Mouse (Mus musculus): ENCODE data around the gene Car14. TPM values are rescaled to one million over a fixed set of nuclear protein-coding genes. Genes with fewer than 3 reads are reported as not detected.
A peak's percentile ranks its signal among the peaks of the same experiment; 100 is the strongest.

Car14 gene
- polyA plus RNA-seq, 1 experiment from 2014 or later: 22.5 TPM

DNA sequence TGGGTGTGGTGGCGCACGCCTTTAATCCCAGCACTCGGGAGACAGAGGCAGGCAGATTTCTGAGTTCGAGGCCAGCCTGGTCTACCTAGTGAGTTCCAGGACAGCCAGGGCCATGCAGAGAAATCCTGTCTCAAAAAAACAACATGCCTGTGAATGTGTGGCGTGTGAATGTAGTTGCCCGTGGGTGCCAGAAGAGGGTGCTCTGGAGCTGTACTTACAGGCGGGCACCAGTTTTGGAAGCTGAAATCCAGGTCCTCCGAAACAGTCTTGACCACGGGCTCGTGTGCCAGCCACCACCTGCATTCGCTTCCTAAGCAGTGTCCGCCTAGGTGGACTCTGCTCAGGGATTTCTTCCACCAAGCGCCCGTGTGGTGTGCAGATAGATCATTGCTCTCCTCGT is 34.3 kb upstream of the Car14 start:
- H3K27ac ChIP-seq (ENCODE audit: low read length): no peak overlapping the region
- H3K27me3 ChIP-seq (ENCODE audit: insufficient read depth, low read length): no peaks in the 10 kb centered on the region
- no peaks in the 10 kb centered on the region for H3K9me3 ChIP-seq (ENCODE audit: low read length)
- H3K36me3 ChIP-seq (ENCODE audit: insufficient read depth, low read length): peaks cover 76% of the 10 kb centered on the region
- no peak for ATAC-seq (ENCODE audit: low FRiP score, low TSS enrichment)
- no peak overlapping the region for H3K9ac ChIP-seq (replicated peaks; ENCODE audit: low read length)
- no peak overlapping the region for H3K4me2 ChIP-seq (replicated peaks; ENCODE audit: low read depth, low read length)
- no peaks in the 10 kb centered on the region; the same call in 1 of the 2 replicates for H3K4me1 ChIP-seq (ENCODE audit: insufficient read depth, low read length)
- H3K4me3 ChIP-seq (ENCODE audit: low read length): no peak overlapping the region
- 96% methylated on average over 15 of the region's 15 CpGs for WGBS

- H3K4me3 ChIP-seq (ENCODE audit: low read length): no peak overlapping the region
- 93% methylated on average over 8 of the region's 8 CpGs for WGBS
- no peak overlapping the region for H3K27ac ChIP-seq (ENCODE audit: low read length)
- H3K4me1 ChIP-seq (ENCODE audit: insufficient read depth, low read length): no peaks in the 10 kb centered on the region; the same call in 1 of the 2 replicates
- H3K27me3 ChIP-seq (ENCODE audit: insufficient read depth, low read length): no peaks in the 10 kb centered on the region
- ATAC-seq (ENCODE audit: low FRiP score, low TSS enrichment): no peak
- peaks cover 79% of the 10 kb centered on the region for H3K36me3 ChIP-seq (ENCODE audit: insufficient read depth, low read length)
- no peaks in the 10 kb centered on the region for H3K9me3 ChIP-seq (ENCODE audit: low read length)
- H3K4me2 ChIP-seq (replicated peaks; ENCODE audit: low read depth, low read length): no peak overlapping the region
- H3K9ac ChIP-seq (replicated peaks; ENCODE audit: low read length): no peak overlapping the region
Observed at GRCm38 (mm10) chr3:95938217-95938616, 33.7 kb upstream of the Car14 start.

- Histone ChIP-seq H3K4me3 (ENCODE audit: low read length) (no peak overlapping the region), H3K27me3 (ENCODE audit: insufficient read depth, low read length) (no peaks in the 10 kb centered on the region), H3K27ac (ENCODE audit: low read length) (no peak overlapping the region), H3K36me3 (ENCODE audit: insufficient read depth, low read length) (peaks cover 48% of the 10 kb centered on the region), H3K9me3 (ENCODE audit: low read length) (no peaks in the 10 kb centered on the region), H3K9ac (replicated peaks; ENCODE audit: low read length) (no peak overlapping the region), H3K4me1 (ENCODE audit: insufficient read depth, low read length) (peaks cover 17% of the 10 kb centered on the region), H3K4me2 (replicated peaks; ENCODE audit: low read depth, low read length) (no peak overlapping the region)
- ATAC-seq (ENCODE audit: low FRiP score, low TSS enrichment): no peak
- 93% methylated on average over 1 of the region's 1 CpGs for WGBS
Observed at GRCm38 (mm10) chr3:95934448-95934847, 30.0 kb upstream of the Car14 start.

DNA sequence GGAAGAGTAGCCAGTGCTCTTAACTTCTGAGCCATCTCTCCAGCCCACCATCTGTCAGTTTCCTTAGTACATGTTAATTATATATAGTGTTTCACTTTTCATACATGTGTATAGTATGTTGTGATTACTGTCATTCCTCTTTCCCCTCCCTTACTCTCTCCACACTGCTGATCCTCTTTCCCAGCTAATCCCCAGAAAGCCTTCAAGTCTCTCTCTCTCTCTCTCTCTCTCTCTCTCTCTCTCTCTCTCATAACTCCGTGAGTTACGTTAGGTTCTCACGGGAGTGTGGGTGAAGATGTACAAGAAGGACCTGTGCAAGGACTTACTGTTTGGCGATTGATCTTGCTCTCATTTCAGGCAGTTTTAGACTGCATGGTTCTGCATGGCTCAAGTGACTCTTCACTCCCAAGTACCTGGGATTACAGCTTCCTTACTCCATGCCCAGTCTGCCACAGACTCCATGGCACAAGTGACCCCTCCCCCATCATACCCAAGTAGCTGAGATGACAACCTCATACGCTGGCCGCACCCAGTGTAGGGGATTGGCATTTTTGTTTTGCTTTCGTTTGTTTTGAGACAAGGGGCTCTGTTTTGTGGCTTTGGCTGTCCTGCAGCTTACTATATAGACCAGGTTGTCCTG is 28.7 kb upstream of the Car14 start:
- Histone ChIP-seq H3K9me3 (ENCODE audit: low read length) (no peaks in the 10 kb centered on the region), H3K4me1 (ENCODE audit: insufficient read depth, low read length) (peaks cover 17% of the 10 kb centered on the region), H3K4me3 (ENCODE audit: low read length) (no peak overlapping the region), H3K27me3 (ENCODE audit: insufficient read depth, low read length) (no peaks in the 10 kb centered on the region), H3K36me3 (ENCODE audit: insufficient read depth, low read length) (peaks cover 38% of the 10 kb centered on the region), H3K4me2 (replicated peaks; ENCODE audit: low read depth, low read length) (no peak overlapping the region), H3K27ac (ENCODE audit: low read length) (no peak overlapping the region), H3K9ac (replicated peaks; ENCODE audit: low read length) (no peak overlapping the region)
- no peak for ATAC-seq (ENCODE audit: low FRiP score, low TSS enrichment)
- 97% methylated on average over 7 of the region's 7 CpGs for WGBS

GRCm38 (mm10) chr3:95932566-95932965 is 28.1 kb upstream of the Car14 start:
- Histone ChIP-seq H3K4me2 (replicated peaks; ENCODE audit: low read depth, low read length) (no peak overlapping the region), H3K27me3 (ENCODE audit: insufficient read depth, low read length) (no peaks in the 10 kb centered on the region), H3K27ac (ENCODE audit: low read length) (no peak overlapping the region), H3K4me1 (ENCODE audit: insufficient read depth, low read length) (peaks cover 17% of the 10 kb centered on the region), H3K9ac (replicated peaks; ENCODE audit: low read length) (no peak overlapping the region), H3K4me3 (ENCODE audit: low read length) (no peak overlapping the region), H3K36me3 (ENCODE audit: insufficient read depth, low read length) (peaks cover 32% of the 10 kb centered on the region), H3K9me3 (ENCODE audit: low read length) (no peaks in the 10 kb centered on the region)
- no peak for ATAC-seq (ENCODE audit: low FRiP score, low TSS enrichment)
- WGBS: 79% methylated on average over 7 of the region's 7 CpGs

- Histone ChIP-seq H3K36me3 (ENCODE audit: insufficient read depth, low read length) (peaks cover 27% of the 10 kb centered on the region), H3K4me2 (replicated peaks; ENCODE audit: low read depth, low read length) (no peak overlapping the region), H3K9me3 (ENCODE audit: low read length) (no peaks in the 10 kb centered on the region), H3K9ac (replicated peaks; ENCODE audit: low read length) (no peak overlapping the region), H3K4me1 (ENCODE audit: insufficient read depth, low read length) (peaks cover 17% of the 10 kb centered on the region), H3K27me3 (ENCODE audit: insufficient read depth, low read length) (no peaks in the 10 kb centered on the region), H3K27ac (ENCODE audit: low read length) (no peak overlapping the region), H3K4me3 (ENCODE audit: low read length) (no peak overlapping the region)
- ATAC-seq (ENCODE audit: low FRiP score, low TSS enrichment): no peak
- WGBS: 46% methylated on average over 1 of the region's 1 CpGs
Observed at GRCm38 (mm10) chr3:95932157-95932556, 27.7 kb upstream of the Car14 start.

DNA sequence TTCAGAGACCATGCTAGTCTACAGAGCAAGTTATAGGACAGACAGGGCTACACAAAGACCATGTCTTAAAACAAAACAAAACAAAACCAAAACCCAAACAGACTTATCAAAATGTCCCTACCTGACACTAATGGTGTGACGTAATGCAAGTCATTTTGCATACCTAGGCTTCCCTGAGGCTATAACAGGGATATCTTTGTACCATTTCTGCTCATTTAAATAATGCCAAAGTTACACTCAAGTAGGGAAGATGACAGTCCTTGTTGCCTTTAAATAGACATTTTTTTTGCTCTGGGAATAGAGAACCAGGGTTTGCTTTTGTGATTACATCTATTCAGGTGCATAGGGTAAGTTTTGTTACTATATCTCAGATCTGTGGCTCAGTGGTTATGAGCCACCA is 27.0 kb upstream of the Car14 start:
- WGBS: 93% methylated on average over 1 of the region's 1 CpGs
- Histone ChIP-seq H3K27ac (ENCODE audit: low read length) (no peak overlapping the region), H3K4me3 (ENCODE audit: low read length) (no peak overlapping the region), H3K36me3 (ENCODE audit: insufficient read depth, low read length) (peaks cover 22% of the 10 kb centered on the region), H3K27me3 (ENCODE audit: insufficient read depth, low read length) (no peaks in the 10 kb centered on the region), H3K9me3 (ENCODE audit: low read length) (no peaks in the 10 kb centered on the region), H3K9ac (replicated peaks; ENCODE audit: low read length) (no peak overlapping the region), H3K4me2 (replicated peaks; ENCODE audit: low read depth, low read length) (no peak overlapping the region), H3K4me1 (ENCODE audit: insufficient read depth, low read length) (peaks cover 17% of the 10 kb centered on the region)
- no peak for ATAC-seq (ENCODE audit: low FRiP score, low TSS enrichment)

- Histone ChIP-seq H3K27me3 (ENCODE audit: insufficient read depth, low read length) (no peaks in the 10 kb centered on the region), H3K9me3 (ENCODE audit: low read length) (no peaks in the 10 kb centered on the region), H3K4me1 (ENCODE audit: insufficient read depth, low read length) (peaks cover 17% of the 10 kb centered on the region), H3K9ac (replicated peaks; ENCODE audit: low read length) (peak overlapping the region; percentile 95), H3K27ac (ENCODE audit: low read length) (peak overlapping the region; percentile 85), H3K36me3 (ENCODE audit: insufficient read depth, low read length) (peaks cover 20% of the 10 kb centered on the region), H3K4me3 (ENCODE audit: low read length) (peak overlapping the region; percentile 93), H3K4me2 (replicated peaks; ENCODE audit: low read depth, low read length) (peak overlapping the region; percentile 79)
- no peak for ATAC-seq (ENCODE audit: low FRiP score, low TSS enrichment)
- 1% methylated on average over 5 of the region's 5 CpGs for WGBS
Observed at GRCm38 (mm10) chr3:95930471-95930789, 25.9 kb upstream of the Car14 start.

DNA sequence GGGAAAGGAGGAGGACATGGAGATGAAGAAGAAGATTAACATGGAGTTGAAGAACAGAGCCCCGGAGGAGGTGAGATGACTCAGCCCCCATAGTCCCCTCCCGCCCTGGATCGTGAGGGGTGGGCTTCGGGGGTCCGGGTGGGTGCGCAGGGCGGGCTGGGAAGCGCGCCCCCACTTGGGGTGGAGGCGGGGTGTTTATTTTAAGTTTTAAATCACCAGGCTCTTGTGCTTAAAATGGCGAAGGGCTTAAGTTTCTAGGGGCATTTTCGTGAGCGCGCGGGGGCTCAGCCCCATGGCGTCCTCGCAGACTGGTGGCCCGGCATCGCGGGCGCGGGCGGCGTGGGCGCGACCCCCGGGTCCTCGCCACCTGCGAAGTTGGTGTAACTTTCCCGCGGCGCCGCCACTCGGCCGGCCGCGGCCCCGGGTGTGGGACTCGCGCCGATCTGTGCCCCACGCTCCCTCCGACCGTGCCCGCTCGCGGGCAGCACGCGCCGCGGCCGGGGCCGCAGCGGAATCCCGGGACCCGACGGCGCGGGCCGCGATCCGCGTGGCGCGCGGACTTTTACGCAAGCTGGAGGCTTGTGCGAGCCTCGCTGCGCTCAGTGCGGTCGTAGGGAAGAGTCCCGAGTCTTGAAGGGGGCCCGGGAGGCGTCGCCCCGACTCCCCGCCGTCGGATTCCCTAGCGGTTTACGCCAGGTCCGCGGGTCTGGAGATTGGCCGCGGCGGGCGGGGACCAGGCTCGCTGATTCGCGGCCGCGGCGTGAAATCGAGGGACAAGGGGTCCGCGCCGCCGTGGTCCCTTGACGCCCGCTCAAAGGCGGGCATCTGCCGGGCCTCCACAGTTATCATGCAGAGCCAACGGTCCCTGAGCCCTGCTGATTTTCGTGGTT is 25.3 kb upstream of the Car14 start:
- Histone ChIP-seq H3K4me1 (ENCODE audit: insufficient read depth, low read length) (peaks cover 17% of the 10 kb centered on the region), H3K9ac (replicated peaks; ENCODE audit: low read length) (peak overlapping the region; percentile 95), H3K27ac (ENCODE audit: low read length) (peak overlapping the region; percentile 85), H3K36me3 (ENCODE audit: insufficient read depth, low read length) (peaks cover 15% of the 10 kb centered on the region), H3K4me3 (ENCODE audit: low read length) (peak overlapping the region; percentile 93), H3K27me3 (ENCODE audit: insufficient read depth, low read length) (no peaks in the 10 kb centered on the region), H3K4me2 (replicated peaks; ENCODE audit: low read depth, low read length) (peak overlapping the region; percentile 79), H3K9me3 (ENCODE audit: low read length) (no peaks in the 10 kb centered on the region)
- WGBS: under 1% methylated on average over 105 of the region's 105 CpGs
- ATAC-seq (ENCODE audit: low FRiP score, low TSS enrichment): peak; percentile 13; the same call in 1 of the 2 replicates

All from kidney, embryonic 16.5 days (tissue).